Mouse (Mus musculus) midbrain, postnatal 0 days (tissue): Measurements from ENCODE around the gene Fcmr. TPM values are rescaled to one million over a fixed set of nuclear protein-coding genes. Genes with fewer than 3 reads are reported as not detected.

Experiments used
- ATAC-seq: fragments of 200-750 bp; cut with Nextera tagmentation; 2 replicates; pipeline ENCODE4 v1.8.0; 2017; ENCODE audit warnings: moderate number of reproducible peaks, mild to moderate bottlenecking, moderate TSS enrichment, moderate library complexity; ENCODE audit not compliant: low FRiP score
- DNase-seq: peaks from one replicate; pipeline ENCODE4 v3.0.0-alpha.2; 2015; ENCODE audit warnings: low spot score
- H3K27ac ChIP-seq: fragments of 300-500 bp; sonication (generic); 2 replicates; pipeline ENCODE4 v1.5.1; 2014; ENCODE audit warnings: low read depth, mild to moderate bottlenecking, low read length, mixed read lengths
- H3K27me3 ChIP-seq: fragments of 300-500 bp; sonication (generic); 2 replicates; pipeline ENCODE4 v1.6.1; 2014; ENCODE audit warnings: low read length, control low read depth, mixed read lengths; ENCODE audit not compliant: insufficient read depth
- H3K36me3 ChIP-seq: fragments of 300-500 bp; sonication (generic); 2 replicates; pipeline ENCODE4 v1.6.1; 2014; ENCODE audit warnings: low read length, control low read depth, mixed read lengths; ENCODE audit not compliant: insufficient read depth
- H3K4me1 ChIP-seq: fragments of 300-500 bp; sonication (generic); 2 replicates; pipeline ENCODE4 v1.6.1; 2014; ENCODE audit warnings: mild to moderate bottlenecking, control low read depth, antibody characterized with exemption, low read length, mixed read lengths; ENCODE audit not compliant: insufficient read depth
- H3K4me2 ChIP-seq: fragments of 300-500 bp; sonication (generic); 2 replicates; pipeline ENCODE4 v1.6.1; 2014; ENCODE audit warnings: low read depth, mild to moderate bottlenecking, low read length, mixed read lengths; ENCODE audit not compliant: poor library complexity, severe bottlenecking
- H3K4me3 ChIP-seq: fragments of 300-500 bp; sonication (generic); 2 replicates; pipeline ENCODE4 v1.5.1; 2014; ENCODE audit warnings: low read depth, mild to moderate bottlenecking, low read length, moderate library complexity
- H3K9ac ChIP-seq: fragments of 300-500 bp; sonication (generic); replicated peaks from 2 replicates; pipeline ENCODE4 v1.6.1; 2014; ENCODE audit warnings: mild to moderate bottlenecking, low read length, moderate library complexity, mixed read lengths; ENCODE audit not compliant: poor library complexity, severe bottlenecking
- H3K9me3 ChIP-seq: fragments of 300-500 bp; sonication (generic); 2 replicates; pipeline ENCODE4 v1.6.1; 2016; ENCODE audit warnings: low read length, control low read depth
- CTCF ChIP-seq: IDR thresholded peaks from 2 replicates; pipeline ENCODE4 v1.5.1; 2016; ENCODE audit warnings: antibody characterized with exemption, mild to moderate bottlenecking
- WGBS: fragments of 180-500 bp; shearing (Covaris S2); extraction: QIAGEN DNeasy Blood & Tissue Kit; methylation state at CpG from one replicate; pipeline ENCODE4 v1.1.7; 2014; 5-methylcytosine and 5-hydroxymethylcytosine counted together
- polyA plus RNA-seq: library from polyadenylated mRNA; unstranded; fragments of >200 nt; fragmentation: Nextera tagmentation; extraction: Ambion mirVana; gene quantifications from 2 replicates; pipeline ENCODE4 v1.2.1, GENCODE M21; 2015
- total RNA-seq: library from RNA; depleted of rRNA; stranded (reverse); fragments of >200 nt; gene quantifications from 2 replicates; pipeline ENCODE4 v1.2.3, GENCODE M21; 2014

Gene Fcmr
- total and polyA plus RNA-seq, 2 experiments from 2014 or later: 0.16 to 2.3 TPM

DNA sequence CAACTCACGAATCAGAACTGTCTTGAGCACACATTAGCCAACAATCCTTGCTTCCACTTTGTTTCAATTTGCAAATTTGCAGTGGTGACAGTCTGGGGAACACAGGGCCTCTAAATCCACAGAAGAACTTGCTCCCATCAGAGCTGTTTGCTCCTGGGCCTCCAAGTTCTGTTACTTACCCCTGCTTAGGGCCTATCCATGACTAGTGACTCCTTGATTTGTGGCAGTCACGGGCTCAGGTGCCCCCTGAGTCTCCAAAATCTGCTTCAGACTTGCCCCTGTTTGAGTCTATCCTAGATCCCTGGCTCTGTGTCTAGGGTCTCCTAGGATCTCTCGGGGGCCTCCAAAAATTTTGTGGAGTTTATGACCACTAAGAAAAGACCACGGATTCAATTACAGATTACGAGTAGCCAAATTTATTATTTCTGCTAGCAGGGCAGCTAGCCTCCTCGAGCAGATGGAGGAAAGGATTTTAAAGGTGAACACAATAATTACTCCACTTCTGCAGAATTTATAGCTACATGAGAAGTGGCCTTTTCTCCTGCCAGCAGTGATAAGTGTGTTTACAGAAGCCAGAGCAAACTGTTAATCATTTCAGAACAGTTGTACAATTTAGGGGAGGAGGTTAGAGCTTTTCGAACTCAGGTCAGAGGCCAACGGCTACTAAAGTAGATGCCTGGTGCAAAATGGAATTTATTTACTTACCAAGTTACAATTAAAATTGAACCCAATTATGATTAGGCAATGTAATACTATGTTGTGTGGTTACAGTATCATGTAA lies 24.7 kb upstream of the Fcmr start:
- Histone ChIP-seq H3K27ac (no peak overlapping the region), H3K4me1 (no peaks in the 10 kb centered on the region), H3K27me3 (no peaks in the 10 kb centered on the region), H3K9ac (no peak overlapping the region), H3K4me2 (no peak overlapping the region), H3K4me3 (no peak overlapping the region), H3K9me3 (no peaks in the 10 kb centered on the region), H3K36me3 (no peaks in the 10 kb centered on the region)
- no peak for ATAC-seq
- TF ChIP-seq CTCF: no peak
- 87% methylated on average over 8 of the region's 8 CpGs for WGBS
- no peak for DNase-seq

DNA sequence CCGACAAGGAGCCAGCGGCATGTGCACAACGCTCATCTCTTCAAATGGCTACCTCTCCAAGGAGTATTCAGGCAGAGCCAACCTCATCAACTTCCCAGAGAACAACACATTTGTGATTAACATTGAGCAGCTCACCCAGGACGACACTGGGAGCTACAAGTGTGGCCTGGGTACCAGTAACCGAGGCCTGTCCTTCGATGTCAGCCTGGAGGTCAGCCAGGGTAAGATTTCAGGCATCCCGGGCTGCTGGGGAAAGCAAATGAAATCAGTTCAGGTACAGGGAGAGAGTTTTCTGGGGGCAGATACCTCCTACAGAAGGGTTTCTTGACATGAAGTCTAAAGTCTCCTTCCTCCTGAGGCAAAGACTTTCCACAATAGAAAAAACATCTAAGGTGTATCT lies 23.8 kb upstream of the Fcmr start:
- no peaks in the 10 kb centered on the region for H3K9me3 ChIP-seq
- no peak for ATAC-seq
- no peaks in the 10 kb centered on the region for H3K27me3 ChIP-seq
- H3K4me2 ChIP-seq: no peak overlapping the region
- TF ChIP-seq CTCF: no peak
- no peak overlapping the region for H3K27ac ChIP-seq
- H3K4me3 ChIP-seq: no peak overlapping the region
- H3K9ac ChIP-seq: no peak overlapping the region
- no peak for DNase-seq
- no peaks in the 10 kb centered on the region for H3K36me3 ChIP-seq
- H3K4me1 ChIP-seq: no peaks in the 10 kb centered on the region
- WGBS: 93% methylated on average over 7 of the region's 7 CpGs

DNA sequence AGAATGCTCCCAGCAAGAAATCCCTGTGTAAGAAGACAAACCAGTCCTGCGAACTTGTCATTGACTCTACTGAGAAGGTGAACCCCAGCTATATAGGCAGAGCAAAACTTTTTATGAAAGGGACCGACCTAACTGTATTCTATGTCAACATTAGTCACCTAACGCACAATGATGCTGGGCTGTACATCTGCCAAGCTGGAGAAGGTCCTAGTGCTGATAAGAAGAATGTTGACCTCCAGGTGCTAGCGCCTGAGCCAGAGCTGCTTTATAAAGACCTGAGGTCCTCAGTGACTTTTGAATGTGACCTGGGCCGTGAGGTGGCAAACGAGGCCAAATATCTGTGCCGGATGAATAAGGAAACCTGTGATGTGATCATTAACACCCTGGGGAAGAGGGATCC lies 21.0 kb upstream of the Fcmr start:
- no peaks in the 10 kb centered on the region for H3K36me3 ChIP-seq
- DNase-seq: no peak
- no peaks in the 10 kb centered on the region for H3K9me3 ChIP-seq
- WGBS: 88% methylated on average over 7 of the region's 7 CpGs
- H3K4me2 ChIP-seq: no peak overlapping the region
- H3K4me1 ChIP-seq: no peaks in the 10 kb centered on the region
- no peak overlapping the region for H3K9ac ChIP-seq
- H3K27me3 ChIP-seq: no peaks in the 10 kb centered on the region
- no peak overlapping the region for H3K27ac ChIP-seq
- H3K4me3 ChIP-seq: no peak overlapping the region
- TF ChIP-seq CTCF: no peak
- ATAC-seq: no peak

DNA sequence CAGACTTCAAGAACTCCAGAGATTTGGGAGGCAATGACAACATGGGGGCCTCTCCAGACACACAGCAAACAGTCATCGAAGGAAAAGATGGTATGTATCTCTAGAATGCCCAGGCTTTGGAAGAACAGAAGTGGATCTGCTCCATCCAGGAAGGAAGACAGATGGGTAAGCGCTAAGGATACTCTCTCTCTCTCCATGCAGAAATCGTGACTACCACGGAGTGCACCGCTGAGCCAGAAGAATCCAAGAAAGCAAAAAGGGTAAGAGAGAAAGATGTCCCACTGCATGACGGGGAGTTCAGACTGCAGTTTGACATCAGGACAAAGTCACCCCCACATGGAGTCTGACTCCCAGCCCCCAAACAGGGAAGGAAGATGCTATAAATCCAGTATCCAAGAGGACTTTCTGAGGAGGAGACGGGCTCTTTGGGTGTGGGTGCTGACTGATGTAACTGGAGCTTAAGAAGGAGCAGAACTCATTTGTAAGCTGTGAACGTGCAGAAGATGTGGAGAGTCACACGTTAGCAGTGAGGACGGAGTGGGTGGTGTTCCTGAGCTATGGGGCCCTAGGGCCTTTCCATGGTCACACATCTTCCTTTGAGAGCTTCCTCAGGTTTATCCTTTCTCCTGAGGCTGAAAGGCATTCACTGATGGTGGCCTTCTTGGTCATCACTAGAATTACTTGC lies 15.8 kb upstream of the Fcmr start:
- Histone ChIP-seq H3K9me3 (no peaks in the 10 kb centered on the region), H3K36me3 (no peaks in the 10 kb centered on the region), H3K4me2 (no peak overlapping the region), H3K9ac (no peak overlapping the region), H3K27ac (no peak overlapping the region), H3K4me3 (no peak overlapping the region), H3K27me3 (no peaks in the 10 kb centered on the region), H3K4me1 (no peaks in the 10 kb centered on the region)
- WGBS: 90% methylated on average over 10 of the region's 10 CpGs
- no peak for DNase-seq
- no peak for TF ChIP-seq CTCF
- no peak for ATAC-seq

DNA sequence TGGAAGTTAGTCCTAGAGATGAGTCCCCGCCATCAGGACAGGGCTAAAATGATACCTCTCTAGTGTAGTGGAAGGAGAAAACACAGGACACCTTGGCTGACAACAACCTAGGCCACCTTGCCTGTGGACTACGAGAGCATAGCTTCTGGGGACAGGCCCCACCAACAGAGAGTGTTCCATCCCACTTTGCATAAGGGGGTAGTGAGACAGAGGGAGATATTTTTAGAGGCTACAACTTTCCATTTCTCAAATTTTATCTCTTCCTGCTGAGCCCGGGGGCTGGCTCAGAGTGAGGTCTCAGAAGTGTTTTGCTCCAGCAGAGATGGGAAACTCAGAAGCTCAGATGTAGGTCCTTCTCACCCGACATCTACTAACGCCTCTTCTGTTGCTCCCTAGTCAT lies 15.1 kb upstream of the Fcmr start:
- no peaks in the 10 kb centered on the region for H3K4me1 ChIP-seq
- no peaks in the 10 kb centered on the region for H3K27me3 ChIP-seq
- no peak overlapping the region for H3K27ac ChIP-seq
- no peaks in the 10 kb centered on the region for H3K36me3 ChIP-seq
- no peak for DNase-seq
- no peak overlapping the region for H3K4me3 ChIP-seq
- TF ChIP-seq CTCF: no peak
- 91% methylated on average over 5 of the region's 5 CpGs for WGBS
- H3K4me2 ChIP-seq: no peak overlapping the region
- H3K9me3 ChIP-seq: no peaks in the 10 kb centered on the region
- H3K9ac ChIP-seq: no peak overlapping the region
- no peak for ATAC-seq

DNA sequence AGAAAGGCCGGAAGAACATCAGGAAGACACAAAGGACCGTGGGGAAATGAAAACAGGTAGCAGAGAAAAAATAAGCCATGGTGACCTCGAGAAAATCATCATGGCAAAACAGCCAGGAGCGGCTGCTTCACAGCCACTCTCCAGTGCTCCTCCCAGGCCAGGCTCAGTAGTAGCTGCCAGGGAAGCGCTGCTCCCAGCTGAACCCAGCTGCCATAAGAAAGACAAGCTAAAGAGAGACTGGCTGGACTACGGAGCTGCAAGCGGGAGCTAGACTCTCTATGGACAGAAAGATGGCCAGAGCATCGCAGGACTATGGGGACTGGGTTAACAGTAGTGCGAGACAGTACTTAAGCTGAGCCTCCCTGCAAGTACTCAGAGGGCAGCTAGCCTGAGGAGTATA lies 10.7 kb upstream of the Fcmr start:
- no peak for DNase-seq
- H3K27me3 ChIP-seq: no peaks in the 10 kb centered on the region
- no peak overlapping the region for H3K27ac ChIP-seq
- TF ChIP-seq CTCF: no peak
- H3K36me3 ChIP-seq: no peaks in the 10 kb centered on the region
- H3K4me1 ChIP-seq: no peaks in the 10 kb centered on the region
- H3K9ac ChIP-seq: no peak overlapping the region
- no peak overlapping the region for H3K4me2 ChIP-seq
- ATAC-seq: no peak
- WGBS: 77% methylated on average over 9 of the region's 9 CpGs
- H3K4me3 ChIP-seq: no peak overlapping the region
- no peaks in the 10 kb centered on the region for H3K9me3 ChIP-seq
